Mouse (Mus musculus) hindbrain, embryonic 14.5 days (tissue): ENCODE measurements around the gene Tbrg1. TPM values are rescaled to one million over a fixed set of nuclear protein-coding genes. Genes with fewer than 3 reads are reported as not detected.

Experiments used
- ATAC-seq: fragments of 200-750 bp; cut with Nextera tagmentation; 2 replicates; pipeline ENCODE4 v1.8.0; 2017; ENCODE audit warnings: moderate number of reproducible peaks, mild to moderate bottlenecking, moderate TSS enrichment, moderate library complexity; ENCODE audit not compliant: low FRiP score
- DNase-seq: peaks from one replicate; pipeline ENCODE4 v3.0.0-alpha.2; 2015; ENCODE audit warnings: low spot score
- H3K27ac ChIP-seq: fragments of 300-500 bp; sonication (generic); 2 replicates; pipeline ENCODE4 v1.5.1; 2014; ENCODE audit warnings: mild to moderate bottlenecking, moderate library complexity
- H3K27me3 ChIP-seq: fragments of 300-500 bp; sonication (generic); 2 replicates; pipeline ENCODE4 v1.6.1; 2014; ENCODE audit warnings: mild to moderate bottlenecking, low read length, mixed read lengths; ENCODE audit not compliant: control insufficient read depth, insufficient read depth
- H3K36me3 ChIP-seq: fragments of 300-500 bp; sonication (generic); replicated peaks from 2 replicates; pipeline ENCODE4 v1.6.1; 2014; ENCODE audit not compliant: control insufficient read depth, insufficient read depth
- H3K4me1 ChIP-seq: fragments of 300-500 bp; sonication (generic); replicated peaks from 2 replicates; pipeline ENCODE4 v1.6.1; 2014; ENCODE audit warnings: antibody characterized with exemption, low read length, mixed read lengths; ENCODE audit not compliant: control insufficient read depth, insufficient read depth
- H3K4me2 ChIP-seq: fragments of 300-500 bp; sonication (generic); replicated peaks from 2 replicates; pipeline ENCODE4 v1.6.1; 2014; ENCODE audit warnings: mild to moderate bottlenecking, moderate library complexity
- H3K4me3 ChIP-seq: fragments of 300-500 bp; sonication (generic); replicated peaks from 2 replicates; pipeline ENCODE4 v1.5.1; 2014; ENCODE audit warnings: mild to moderate bottlenecking, low read length
- H3K9ac ChIP-seq: fragments of 300-500 bp; sonication (generic); 2 replicates; pipeline ENCODE4 v1.6.1; 2014
- H3K9me3 ChIP-seq: fragments of 300-500 bp; sonication (generic); 2 replicates; pipeline ENCODE4 v1.6.1; 2016; ENCODE audit warnings: low read length; ENCODE audit not compliant: control insufficient read depth
- WGBS: fragments of 180-500 bp; shearing (Covaris S2); extraction: QIAGEN DNeasy Blood & Tissue Kit; methylation state at CpG from one replicate; pipeline ENCODE4 v1.1.7; 2014; 5-methylcytosine and 5-hydroxymethylcytosine counted together
- polyA plus RNA-seq: library from polyadenylated mRNA; unstranded; fragments of >200 nt; fragmentation: Nextera tagmentation; extraction: Ambion mirVana; gene quantifications from 2 replicates; pipeline ENCODE4 v1.2.1, GENCODE M21; 2014

Gene Tbrg1
- polyA plus RNA-seq, 1 experiment from 2014 or later, result 91.3 TPM

DNA sequence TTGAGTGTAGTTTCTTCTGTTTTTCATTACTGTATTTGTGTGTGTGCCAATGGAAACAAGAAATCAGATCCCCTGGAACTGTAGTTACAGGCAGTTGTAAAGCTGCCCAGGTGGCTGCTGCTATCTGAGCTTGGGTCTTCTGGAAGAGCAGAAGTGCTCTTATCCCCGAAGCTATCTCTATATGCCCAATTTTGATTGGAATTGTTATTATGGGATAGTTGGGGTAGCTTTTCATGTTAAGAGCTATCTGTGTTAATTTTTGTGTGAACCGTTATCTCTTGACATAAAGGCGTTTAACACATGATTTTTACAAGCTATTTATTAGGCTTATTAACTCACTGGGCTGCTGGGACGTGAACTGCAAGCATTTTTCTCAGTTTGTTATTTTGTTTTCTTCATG is 47.6 kb downstream of the Tbrg1 start:
- ATAC-seq (no peak), DNase-seq (no peak)
- no peak overlapping the region for H3K4me3 ChIP-seq
- H3K4me1 ChIP-seq, result peaks cover 9% of the 10 kb centered on the region; the same call in 1 of the 2 replicates
- no peak overlapping the region for H3K9ac ChIP-seq
- WGBS, result 82% methylated on average over 4 of the region's 4 CpGs
- no peaks in the 10 kb centered on the region for H3K9me3 ChIP-seq
- no peak overlapping the region for H3K27ac ChIP-seq
- H3K27me3 ChIP-seq, result no peaks in the 10 kb centered on the region
- H3K4me2 ChIP-seq, result no peak overlapping the region
- H3K36me3 ChIP-seq, result no peaks in the 10 kb centered on the region

DNA sequence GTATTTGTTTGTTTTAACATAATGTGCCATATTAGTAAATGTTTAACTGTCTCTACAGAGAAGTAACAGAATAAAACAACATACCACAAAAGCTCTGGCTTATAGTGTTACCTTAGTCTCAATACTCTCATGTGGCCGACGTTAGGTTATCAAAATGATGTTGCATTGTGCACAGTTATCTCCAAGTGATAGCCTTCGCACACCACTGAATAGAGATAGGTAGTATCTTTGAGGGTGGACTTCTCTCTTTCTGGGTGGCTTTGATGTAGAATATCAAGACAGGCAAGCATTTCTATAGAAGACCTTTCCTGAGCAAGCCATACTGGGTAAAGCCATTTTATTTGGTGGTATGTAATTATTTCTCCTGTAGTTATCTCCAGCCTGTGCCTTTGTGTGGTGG is 52.0 kb downstream of the Tbrg1 start:
- 95% methylated on average over 3 of the region's 3 CpGs for WGBS
- Histone ChIP-seq H3K9me3 (no peaks in the 10 kb centered on the region), H3K4me3 (no peak overlapping the region), H3K9ac (no peak overlapping the region), H3K4me1 (no peaks in the 10 kb centered on the region), H3K27ac (no peak overlapping the region), H3K4me2 (no peak overlapping the region), H3K36me3 (no peaks in the 10 kb centered on the region), H3K27me3 (no peaks in the 10 kb centered on the region)
- no peak for ATAC-seq
- no peak for DNase-seq

DNA sequence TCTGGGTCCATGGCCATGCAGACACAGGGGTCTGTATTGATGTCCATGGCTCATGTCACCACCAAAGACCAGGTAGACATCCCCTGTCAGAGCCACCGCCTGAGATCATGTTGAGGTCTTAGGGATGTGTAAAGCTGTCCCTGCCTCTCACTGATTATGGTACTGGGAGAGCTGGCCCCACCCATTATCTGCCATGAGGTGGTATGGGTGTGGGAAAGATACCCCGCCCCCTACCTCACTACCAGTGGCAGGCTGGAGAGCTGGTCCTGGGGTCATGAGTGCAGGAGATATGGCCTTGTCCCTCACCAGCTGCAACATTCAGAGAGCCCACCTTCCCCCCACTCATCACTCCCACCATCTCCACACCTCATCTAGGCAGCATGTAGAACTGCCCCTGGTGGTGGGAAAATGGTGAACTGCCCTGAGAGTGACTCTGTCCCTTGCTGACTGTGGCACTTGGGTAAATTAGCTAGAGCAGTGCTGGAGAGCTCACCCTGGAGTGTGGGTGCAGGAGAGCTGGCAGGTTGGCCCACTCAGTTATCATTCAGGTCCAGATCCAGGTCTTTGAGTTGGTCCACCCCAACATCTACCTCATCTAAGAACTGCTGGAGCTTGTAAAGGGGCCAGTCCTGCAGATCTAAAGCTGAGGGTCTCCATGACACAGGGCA is 56.4 kb downstream of the Tbrg1 start:
- no peaks in the 10 kb centered on the region for H3K36me3 ChIP-seq
- H3K9ac ChIP-seq, result no peak overlapping the region
- no peak overlapping the region for H3K4me3 ChIP-seq
- no peak overlapping the region for H3K27ac ChIP-seq
- no peaks in the 10 kb centered on the region for H3K27me3 ChIP-seq
- no peaks in the 10 kb centered on the region for H3K4me1 ChIP-seq
- H3K4me2 ChIP-seq, result no peak overlapping the region
- DNase-seq (no peak), ATAC-seq (no peak)
- no peaks in the 10 kb centered on the region for H3K9me3 ChIP-seq
- 93% methylated on average over 2 of the region's 2 CpGs for WGBS

Other genes starting within 250 kb of the Tbrg1 start
- gene Robo3, start 224.1 kb downstream of the Tbrg1 start, polyA plus RNA-seq, result 13.3 and 20.5 TPM in 2 replicates
- gene Msantd2, start 168.0 kb downstream of the Tbrg1 start, polyA plus RNA-seq, result 29.9 and 36.6 TPM in 2 replicates
- 48.3 and 49.3 TPM in 2 replicates for gene Esam, start 129.2 kb downstream of the Tbrg1 start, polyA plus RNA-seq
- 0.42 and 1.1 TPM in 2 replicates for gene Vsig2, start 118.1 kb downstream of the Tbrg1 start, polyA plus RNA-seq
- gene Nrgn, start 104.4 kb downstream of the Tbrg1 start, polyA plus RNA-seq, result 3.4 and 3.8 TPM in 2 replicates
- 14.2 and 14.3 TPM in 2 replicates for gene Siae, start 101.6 kb downstream of the Tbrg1 start, polyA plus RNA-seq
- 10.2 and 14.1 TPM in 2 replicates for gene Spa17, start 43.6 kb downstream of the Tbrg1 start, polyA plus RNA-seq
- gene Panx3, start 11.9 kb upstream of the Tbrg1 start, polyA plus RNA-seq, result 0.09 TPM in 1 of 2 replicates, not detected in the other
- gene Olfr160, start 58.9 kb upstream of the Tbrg1 start, polyA plus RNA-seq, result not detected in 2 replicates
- gene Olfr874, start 87.8 kb upstream of the Tbrg1 start, polyA plus RNA-seq, result not detected in 2 replicates
- not detected in 2 replicates for gene Olfr875, start 114.5 kb upstream of the Tbrg1 start, polyA plus RNA-seq
- gene Olfr876, start 145.7 kb upstream of the Tbrg1 start, polyA plus RNA-seq, result not detected in 2 replicates
- not detected in 2 replicates for gene Olfr877, start 197.0 kb upstream of the Tbrg1 start, polyA plus RNA-seq
- gene Olfr145, start 239.4 kb upstream of the Tbrg1 start, polyA plus RNA-seq, result not detected in 2 replicates